ENCODE assay signal across 15 mouse cellular contexts in genomic region chr8:79155556-79156161, GRCm38 (mm10).
"Had no signal": no experiment of that assay in that cellular context is flagged by ENCODE, and none has a peak within 500 bp of the region (broad histone marks: within the 10 kb centered on the region; RNA-seq: fewer than 3 reads in every experiment).

No protein-coding gene starts in this region.

- H3K9me3 ChIP-seq: limb, embryonic 12.5 days; liver, embryonic 13.5 days; lung, embryonic 15.5 days; midbrain, embryonic 10.5 days; neural tube, embryonic 12.5 days; stomach, embryonic 15.5 days had no signal

- H3K27me3 ChIP-seq: limb, embryonic 12.5 days; liver, embryonic 13.5 days; lung, embryonic 15.5 days; neural tube, embryonic 12.5 days; stomach, embryonic 15.5 days had no signal

- H3K4me2 ChIP-seq: limb, embryonic 12.5 days; liver, embryonic 13.5 days; lung, embryonic 15.5 days; neural tube, embryonic 12.5 days; stomach, embryonic 15.5 days had no signal

- H3K36me3 ChIP-seq: liver, embryonic 13.5 days had no signal

- DNase-seq: layer of hippocampus, adult 9-11 months; layer of hippocampus, postnatal 36 days; liver; liver, embryonic 13.5 days; liver, postnatal 0 days; lung, postnatal 14 days; midbrain, embryonic 14.5 days; spleen, adult 18-20 months; thymus, adult 2 months; thymus, postnatal 25 days had no signal

- H3K4me3 ChIP-seq: limb, embryonic 12.5 days; liver, embryonic 13.5 days; lung, embryonic 15.5 days; midbrain, embryonic 10.5 days; neural tube, embryonic 12.5 days; stomach, embryonic 15.5 days had no signal

- H3K4me1 ChIP-seq: neural tube, embryonic 12.5 days had no signal

- H3K27ac ChIP-seq: limb, embryonic 12.5 days; liver, embryonic 13.5 days; lung, embryonic 15.5 days; midbrain, embryonic 10.5 days; neural tube, embryonic 12.5 days; stomach, embryonic 15.5 days had no signal

- ATAC-seq: liver, postnatal 0 days had no signal

- H3K9ac ChIP-seq: limb, embryonic 12.5 days; liver, embryonic 13.5 days; liver, postnatal 0 days; lung, embryonic 15.5 days; neural tube, embryonic 12.5 days; stomach, embryonic 15.5 days had no signal
